Mouse (Mus musculus): ENCODE results near the gene Vcam1.

DNA sequence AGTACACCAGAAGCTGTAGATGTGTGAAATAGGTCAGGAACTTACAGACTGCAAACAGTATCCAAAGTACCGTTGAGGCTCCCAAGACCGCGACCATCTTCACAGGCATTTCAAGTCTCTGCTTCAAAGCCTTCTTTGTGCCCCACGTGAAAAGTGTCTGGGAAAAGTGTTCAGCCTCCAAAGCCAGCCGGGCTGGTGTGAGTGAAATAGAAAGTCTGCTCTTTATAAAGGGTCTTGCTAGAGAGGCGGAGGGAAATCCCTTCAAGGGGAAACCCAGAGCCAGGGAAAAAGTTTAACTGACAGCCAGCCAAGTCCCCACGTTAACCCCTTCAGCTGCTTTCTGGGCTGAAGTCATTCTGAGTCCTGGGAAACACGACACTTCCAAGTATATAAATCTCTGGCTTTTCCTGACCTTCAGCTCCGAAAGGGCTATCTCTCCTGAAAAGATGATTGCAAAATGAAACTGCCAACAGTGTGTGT is at the start of gene Vcam1:
- TF ChIP-seq EP300 (IDR thresholded peaks at IDR 0.05; ENCODE audit: low read depth) (no peak), CTCF (IDR thresholded peaks at IDR 0.05; ENCODE audit: low read depth) (no peak)
